Mouse (Mus musculus) stomach, postnatal 0 days (tissue): ENCODE data around the gene Car11.

Source experiments
- CTCF ChIP-seq: IDR thresholded peaks from 2 replicates; pipeline ENCODE4 v1.5.1; 2016; ENCODE audit warnings: antibody characterized with exemption, low read depth, mild to moderate bottlenecking, moderate library complexity
- EP300 ChIP-seq: optimal IDR thresholded peaks from 2 replicates; pipeline ENCODE3; 2016; ENCODE audit warnings: antibody characterized with exemption

GRCm38 (mm10) chr7:45686841-45687240 lies 12.8 kb upstream of the Car11 start:
- TF ChIP-seq EP300 (no peak), CTCF (no peak)
